Mouse (Mus musculus) thymus, adult 2 months (tissue): ENCODE results near the gene Ankrd53.

ENCODE experiments used
- CTCF ChIP-seq: fragments of 200-500 bp; IDR thresholded peaks from 2 replicates; pipeline ENCODE4 v1.5.1; 2012; ENCODE audit warnings: mild to moderate bottlenecking, control low read depth, low read length, moderate library complexity, borderline replicate concordance; ENCODE audit not compliant: control insufficient read depth, poor library complexity, insufficient read depth; ENCODE audit errors: extremely low read depth
- POLR2A ChIP-seq: fragments of 200-500 bp; IDR thresholded peaks from 2 replicates; pipeline ENCODE4 v1.6.1; 2012; ENCODE audit warnings: mild to moderate bottlenecking, low read length, control low read depth, moderate library complexity; ENCODE audit not compliant: control insufficient read depth, poor library complexity, insufficient read depth; ENCODE audit errors: extremely low read depth

- peak; percentile 26; the same call in 1 of the 2 replicates for TF ChIP-seq POLR2A
- no peak for TF ChIP-seq CTCF
Measured at GRCm38 (mm10) chr6:83774781-83775563, 12.5 kb downstream of the Ankrd53 start.
